Mouse (Mus musculus) kidney, postnatal 25 days (tissue): Measurements from ENCODE around the gene Bicdl1.
A peak's percentile ranks its signal among the peaks of the same experiment; 100 is the strongest.

ENCODE experiments used
- DNase-seq, 2 experiments: peaks; one replicate each; pipeline ENCODE4 v3.0.0; 2021; ENCODE audit warnings: mixed read lengths in 2 of 2

The Bicdl1 gene

DNA sequence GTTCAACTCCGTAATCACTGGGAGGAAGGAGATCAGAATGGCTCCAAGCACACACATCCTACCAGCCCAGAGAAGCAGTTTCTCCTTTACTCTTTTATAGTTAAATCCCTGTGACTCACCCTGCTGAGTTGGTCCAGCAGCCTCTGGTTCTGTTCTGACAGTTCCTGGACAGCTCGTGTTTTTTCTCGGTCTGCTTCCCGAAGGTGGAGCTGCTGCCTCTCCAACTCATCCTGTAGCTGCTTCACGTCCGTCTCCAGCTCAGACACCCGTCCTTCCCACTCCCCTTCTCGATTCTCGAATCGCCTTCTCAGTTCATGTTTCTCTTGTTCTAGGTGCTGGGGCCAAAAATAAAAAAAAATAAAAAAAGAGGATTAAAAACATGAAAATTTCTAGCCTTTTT is 7.0 kb downstream of the Bicdl1 start:
- DNase-seq = no peak

DNA sequence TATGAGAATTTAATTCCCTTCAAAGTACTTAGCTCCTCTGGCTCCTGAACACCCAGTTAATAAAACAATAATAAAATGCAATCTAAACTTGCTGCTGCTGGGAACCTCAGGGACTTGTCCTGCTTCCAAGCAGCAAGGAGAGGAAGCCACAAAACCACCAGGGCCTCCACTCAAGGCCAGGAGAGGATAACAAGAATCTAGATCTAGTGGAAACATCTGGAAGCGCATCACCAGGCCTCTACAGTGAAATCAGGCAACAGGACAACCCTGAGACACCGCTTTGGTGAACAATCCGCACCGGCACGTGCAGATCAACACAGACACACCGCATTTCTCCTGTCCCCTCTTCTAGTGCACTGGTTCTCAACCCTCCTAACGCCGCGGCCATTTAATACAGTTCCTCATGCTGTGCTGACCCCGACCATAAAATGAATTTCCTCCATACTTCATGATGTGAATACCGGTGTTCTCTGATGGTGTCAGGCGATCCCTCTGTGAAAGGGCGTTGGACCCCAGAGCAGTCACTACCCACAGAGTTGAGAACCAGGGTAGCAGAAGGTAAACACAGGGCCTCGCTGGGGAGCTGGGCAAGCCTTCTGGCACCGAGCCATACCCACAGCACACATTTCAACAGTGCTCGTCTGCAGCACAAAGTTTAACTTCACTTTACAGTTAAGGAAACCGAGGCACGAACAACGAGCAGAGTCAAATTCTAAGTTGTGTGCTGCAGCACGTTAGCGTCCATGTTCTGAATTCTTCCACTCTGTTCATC is 9.0 kb downstream of the Bicdl1 start:
- peak; percentile 54 to 58 for DNase-seq

DNA sequence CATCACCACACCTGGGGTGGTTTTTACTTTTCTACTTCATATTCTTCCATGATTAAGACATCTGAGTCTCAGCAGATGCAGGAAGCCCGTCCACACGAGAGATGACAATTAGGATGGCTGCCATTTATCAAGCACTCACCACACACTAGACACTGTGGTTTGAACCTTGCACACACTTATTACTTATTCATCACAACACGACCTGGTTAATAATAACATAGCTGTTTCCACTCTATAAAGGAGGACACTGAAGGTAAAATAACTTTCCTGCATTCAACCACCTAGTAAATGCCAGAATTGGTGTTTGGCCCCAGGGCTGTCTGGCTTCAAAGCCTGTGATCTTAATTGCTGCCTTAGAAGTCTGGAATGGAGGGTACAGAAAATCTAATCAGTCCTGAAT is 10.7 kb downstream of the Bicdl1 start:
- no peak for DNase-seq

DNA sequence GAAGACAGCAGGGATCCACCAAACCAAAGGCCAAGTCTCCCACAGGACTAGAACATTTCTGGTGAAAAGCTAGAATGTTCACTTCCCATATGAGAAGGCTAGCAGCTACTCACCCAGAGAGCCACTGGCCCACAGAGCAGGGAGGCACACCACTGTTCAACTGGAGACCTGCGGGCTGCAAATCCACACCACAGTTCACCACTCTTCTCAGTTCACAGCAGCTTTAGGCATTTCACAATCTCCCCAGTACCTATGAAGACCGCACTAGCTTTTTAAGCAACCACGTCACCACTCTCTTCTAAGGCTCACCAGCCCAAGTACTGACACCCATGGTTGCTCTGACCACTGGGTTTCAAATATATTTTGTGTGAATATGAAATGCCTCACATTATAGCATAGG is 13.7 kb downstream of the Bicdl1 start:
- DNase-seq = no peak

DNA sequence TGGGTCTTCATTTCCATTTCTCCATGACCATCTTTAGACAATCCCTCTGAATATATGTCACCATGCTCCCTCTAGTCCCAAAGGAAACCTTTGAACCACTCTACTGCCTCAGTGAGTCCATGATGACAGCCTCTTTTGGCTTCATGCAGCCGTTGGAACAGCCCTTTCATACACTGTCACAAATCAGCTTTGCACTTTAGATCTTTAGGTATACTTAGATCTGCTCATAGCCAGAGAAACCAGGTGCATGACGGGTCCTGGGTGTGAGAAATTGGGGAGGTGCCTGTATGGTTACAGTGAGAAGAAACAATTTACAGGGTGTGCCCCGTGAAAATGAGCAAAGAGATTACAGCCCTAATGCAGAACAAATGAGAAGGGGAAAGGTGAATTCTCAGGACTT is 14.3 kb downstream of the Bicdl1 start:
- DNase-seq = no peak

DNA sequence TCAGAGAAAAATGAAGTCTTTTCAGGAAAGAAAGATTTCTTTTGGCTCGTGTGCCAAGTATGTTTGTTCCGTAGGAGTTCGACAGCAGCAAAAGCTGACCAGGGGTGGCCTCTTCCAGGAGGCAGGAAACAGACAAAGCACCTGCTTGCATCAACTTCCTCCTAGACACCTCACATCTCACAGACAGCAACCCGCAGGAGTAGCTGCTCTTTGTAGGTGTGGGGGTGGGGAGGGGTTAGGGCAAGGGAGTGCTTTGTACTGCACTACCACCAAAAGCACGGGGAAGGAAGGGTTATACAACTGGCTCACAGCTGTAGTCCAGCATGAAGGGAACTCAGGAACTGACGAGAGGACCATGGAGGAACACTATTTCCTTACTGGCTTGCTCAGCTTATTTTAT is 15.0 kb downstream of the Bicdl1 start:
- no peak for DNase-seq

DNA sequence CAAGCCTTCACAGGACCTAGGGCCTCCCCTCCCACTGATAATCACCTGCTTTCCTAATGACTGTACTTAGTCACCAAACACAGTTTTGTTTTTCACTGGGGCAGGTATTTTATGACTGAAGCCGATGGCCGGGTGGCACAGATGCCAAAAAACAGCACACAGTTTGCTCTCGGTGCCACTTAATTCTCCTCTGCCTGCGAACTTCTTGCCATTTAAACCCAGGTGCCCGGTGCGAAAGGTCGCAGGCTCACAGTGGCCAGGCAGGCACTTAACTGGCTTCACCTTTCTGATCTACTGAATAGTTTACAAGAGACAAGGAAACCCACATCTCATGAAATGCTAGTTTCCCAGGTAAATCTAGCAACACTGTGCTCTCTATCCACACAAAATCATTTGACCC is 16.7 kb downstream of the Bicdl1 start:
- DNase-seq = peak in 1 of 2 experiments; percentile 58

DNA sequence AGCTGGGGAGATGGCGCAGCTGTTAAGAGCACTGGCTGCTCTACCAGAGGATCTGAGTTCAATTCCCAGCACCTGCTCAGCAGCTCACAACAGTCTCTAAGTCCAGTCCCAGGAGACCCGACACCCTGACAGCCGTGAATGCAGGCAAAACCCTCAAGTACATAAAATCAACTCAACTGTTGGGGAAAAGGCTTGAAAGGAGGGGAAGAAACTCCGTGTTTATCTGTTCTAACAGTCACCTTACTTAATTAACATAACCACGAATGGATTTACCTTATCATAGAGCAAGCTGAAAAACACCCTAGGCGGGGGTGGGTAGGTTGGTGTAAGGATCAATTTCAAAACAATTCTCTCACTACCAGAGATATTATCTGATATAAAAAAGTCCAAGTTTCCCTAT is 18.9 kb downstream of the Bicdl1 start:
- DNase-seq = no peak

DNA sequence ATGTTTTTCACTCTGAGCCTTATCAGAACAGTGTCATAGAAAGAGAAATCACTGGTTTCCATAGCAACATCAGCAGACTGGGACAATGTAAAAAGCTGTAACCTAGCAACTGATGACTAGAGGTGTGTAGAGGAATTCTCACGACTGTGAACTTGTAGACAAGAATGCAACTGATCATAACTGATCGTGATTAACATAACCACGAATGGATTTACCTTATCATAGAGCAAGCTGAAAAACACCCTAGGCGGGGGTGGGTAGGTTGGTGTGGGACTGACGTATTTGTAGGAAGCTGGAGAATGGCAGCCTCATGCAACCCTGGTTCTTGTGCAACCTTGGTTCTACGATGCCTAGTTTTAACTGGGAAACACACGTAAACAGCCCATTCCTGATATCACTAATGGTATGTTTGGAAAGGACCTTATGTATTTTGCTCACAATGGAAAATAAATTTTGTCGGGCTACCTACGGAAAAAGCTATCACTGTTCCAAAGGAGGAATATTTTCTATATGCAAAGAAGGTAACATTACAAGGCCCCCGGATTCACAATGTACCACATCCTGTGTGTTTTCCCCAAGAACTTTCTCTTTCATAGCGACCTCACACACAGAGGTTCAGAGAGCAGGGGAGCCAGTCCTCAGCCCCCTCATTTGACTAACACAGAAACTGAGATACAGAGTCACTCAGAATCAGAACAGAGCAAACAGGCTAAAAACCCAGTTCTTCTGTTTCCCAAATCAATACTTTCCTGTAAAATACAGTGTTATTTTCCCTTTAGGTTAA is 19.6 kb downstream of the Bicdl1 start:
- no peak for DNase-seq

DNA sequence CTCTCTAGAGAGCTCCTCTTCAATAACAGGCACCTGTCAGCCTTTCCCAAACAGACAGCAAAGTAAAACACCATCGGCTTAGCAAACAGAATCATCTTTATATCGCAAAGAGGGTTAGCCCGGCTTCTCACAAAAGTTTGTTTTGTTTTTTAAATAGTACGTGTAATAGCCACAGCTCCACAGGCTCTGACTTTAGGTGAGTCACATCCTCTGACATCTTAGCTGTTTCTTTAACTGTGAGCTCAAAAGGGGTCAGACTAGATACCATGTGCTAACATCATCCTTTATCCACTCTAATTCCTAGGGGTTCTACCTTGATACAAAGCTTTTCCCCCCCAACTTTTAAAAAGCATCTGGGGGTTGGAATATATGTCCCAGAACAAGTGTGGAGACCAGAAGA is 21.2 kb downstream of the Bicdl1 start:
- no peak for DNase-seq

DNA sequence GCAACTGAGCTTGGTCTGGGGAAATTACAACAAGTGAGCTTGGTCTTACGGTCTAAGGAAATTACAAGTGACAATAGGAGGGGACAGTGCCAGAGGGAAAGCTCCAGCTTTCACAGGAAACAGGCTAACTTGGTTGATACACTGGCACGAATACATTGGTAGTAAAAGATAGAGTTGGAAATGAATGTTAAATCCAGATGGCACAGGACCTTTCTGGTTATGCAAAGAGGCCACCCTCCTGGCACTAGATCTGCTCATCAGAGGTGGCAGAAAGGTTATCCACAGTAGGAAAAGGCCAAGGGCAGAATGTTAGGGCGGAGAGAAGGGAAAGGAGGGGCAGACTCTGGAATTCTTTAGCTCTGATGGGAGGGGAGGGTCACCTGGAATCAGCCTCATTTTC is 22.5 kb downstream of the Bicdl1 start:
- no peak for DNase-seq

DNA sequence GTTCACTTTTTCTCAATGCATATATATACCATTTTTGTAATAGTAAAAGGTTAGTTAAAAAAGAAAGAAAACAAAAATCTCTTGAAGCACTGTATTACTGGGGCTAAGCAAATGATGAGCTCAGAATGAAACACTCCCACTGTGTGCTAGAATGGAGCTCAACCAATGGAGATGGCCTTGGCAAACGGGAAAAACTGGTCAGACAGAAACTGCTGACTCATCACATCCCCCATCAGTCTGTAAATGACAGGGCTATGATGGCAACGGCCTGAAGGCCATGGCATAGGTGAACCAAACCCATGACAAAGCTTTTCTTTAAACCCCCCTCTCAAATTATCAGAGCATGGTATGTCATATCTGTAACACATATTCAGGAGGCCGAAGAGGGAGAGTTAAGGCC is 29.4 kb downstream of the Bicdl1 start:
- no peak for DNase-seq

DNA sequence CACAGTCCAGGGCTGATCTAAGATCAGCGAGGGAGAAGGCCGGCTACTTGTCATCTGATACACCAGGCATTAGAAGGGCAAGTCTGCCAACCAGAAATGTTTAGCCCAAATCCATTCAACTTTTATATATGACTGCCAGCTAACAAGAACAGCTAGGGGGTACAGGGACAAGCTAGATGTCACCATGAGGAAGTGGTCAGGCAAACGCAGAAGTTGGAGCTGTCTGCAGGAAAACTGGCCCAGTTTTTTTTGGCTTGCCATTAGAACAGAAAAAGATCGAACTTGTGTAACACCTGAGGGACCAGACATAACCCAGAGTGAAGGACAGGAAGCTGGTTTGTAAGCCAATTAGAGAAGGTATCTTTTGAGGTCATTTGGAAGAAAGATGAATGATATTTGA is 30.2 kb downstream of the Bicdl1 start:
- no peak for DNase-seq

DNA sequence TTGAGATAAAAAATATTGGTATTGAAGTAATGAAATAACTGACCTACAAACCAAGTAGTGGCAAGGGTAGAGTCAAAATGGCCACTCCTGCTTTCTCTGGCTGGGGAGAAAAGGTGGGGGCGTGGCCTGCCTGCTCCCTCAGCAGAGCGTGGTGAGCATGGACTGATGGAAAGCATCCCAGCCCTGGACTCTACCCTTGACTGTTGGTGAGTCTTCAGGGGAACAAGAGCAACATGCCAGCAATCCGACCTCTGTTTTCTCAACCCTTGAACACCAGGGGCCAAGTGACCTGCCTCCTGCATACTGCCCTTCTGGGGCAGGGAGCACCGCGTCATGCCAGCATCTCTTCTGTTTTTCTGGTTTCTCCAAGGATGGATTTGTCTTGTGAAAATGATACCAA is 34.6 kb downstream of the Bicdl1 start:
- peak; percentile 44 to 76 for DNase-seq

DNA sequence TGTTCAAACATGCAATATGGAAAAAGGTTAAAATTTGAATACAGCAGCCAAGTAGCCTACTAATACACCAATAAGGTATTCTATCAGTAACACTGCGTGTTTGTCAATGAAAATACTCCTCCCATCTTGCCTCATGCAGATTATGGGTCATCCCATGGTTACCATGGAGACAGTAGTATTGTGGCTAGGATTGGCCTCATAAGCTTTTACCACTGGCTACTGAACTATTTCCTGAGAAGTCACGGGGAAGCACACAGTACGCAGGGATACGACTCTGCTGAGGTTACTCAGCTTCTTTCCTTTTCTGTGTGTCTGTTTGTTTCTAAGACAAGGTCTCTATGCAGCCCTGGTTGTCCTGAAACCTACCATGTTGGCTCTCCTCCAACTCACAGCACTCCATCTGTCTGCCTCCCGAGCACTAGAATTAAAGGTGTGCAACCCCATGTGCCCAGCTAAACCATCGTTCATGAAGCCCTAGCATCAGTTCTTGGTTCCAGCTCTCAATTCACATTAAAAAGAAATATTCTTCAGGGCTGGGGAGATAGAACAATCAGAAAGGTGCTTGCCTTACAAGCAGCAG is 36.1 kb downstream of the Bicdl1 start:
- no peak for DNase-seq

DNA sequence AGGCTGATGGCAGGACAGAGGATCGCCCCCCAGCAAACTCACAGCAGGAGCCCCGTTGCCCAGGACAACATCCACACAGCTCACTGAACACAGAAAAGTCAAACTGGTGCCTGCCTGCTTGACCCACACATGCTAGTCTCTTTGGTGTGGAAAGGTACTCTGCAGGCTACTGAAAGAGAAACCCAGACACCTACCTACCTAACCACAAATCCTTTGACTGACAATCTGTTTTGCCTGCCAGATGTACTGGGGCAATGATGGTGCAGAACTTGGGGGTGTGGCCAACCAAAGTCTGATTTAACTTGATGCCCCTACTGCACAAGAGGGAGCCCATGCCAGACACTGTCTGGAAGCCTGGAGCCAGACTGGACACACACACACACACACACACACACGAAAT is 38.1 kb downstream of the Bicdl1 start:
- DNase-seq = no peak

DNA sequence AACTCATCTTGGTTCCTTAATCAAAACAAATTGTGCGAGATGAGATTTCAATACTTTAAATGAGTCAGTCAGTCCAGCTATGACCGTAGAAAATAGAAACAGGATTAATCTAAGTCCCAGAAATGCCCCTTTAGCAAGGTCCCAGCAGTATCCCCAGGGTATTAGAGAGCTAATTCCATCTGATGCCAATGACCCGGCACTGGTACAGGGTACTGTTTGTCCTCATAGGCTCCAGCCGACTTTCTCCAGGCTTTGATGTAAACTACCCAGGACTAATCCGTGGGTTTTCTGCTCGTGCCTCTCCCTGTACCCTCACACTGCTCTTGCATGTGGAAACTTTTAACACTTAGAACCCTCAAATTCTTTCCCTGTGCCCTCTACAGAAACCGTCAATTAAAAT is 44.7 kb downstream of the Bicdl1 start:
- DNase-seq = peak in 1 of 2 experiments; percentile 59

DNA sequence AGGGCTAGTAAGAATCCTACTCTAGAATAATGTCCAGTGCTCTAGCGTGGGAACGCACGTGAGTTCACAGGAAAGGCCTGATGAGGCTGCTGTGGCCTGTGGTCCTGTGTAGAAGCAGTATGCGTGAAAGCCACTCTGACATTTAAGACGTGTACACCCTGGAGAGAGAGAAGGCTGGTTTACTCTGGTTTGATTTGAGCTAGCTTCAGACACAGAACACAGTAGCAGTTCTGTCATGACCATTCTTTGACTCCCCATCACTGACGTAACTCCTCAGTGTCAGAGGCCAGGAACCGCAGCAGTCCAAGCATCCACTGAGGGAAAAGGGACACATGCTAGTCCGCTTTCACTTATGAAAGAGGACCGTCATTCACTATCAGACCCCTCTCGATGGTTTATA is 46.3 kb downstream of the Bicdl1 start:
- no peak for DNase-seq

DNA sequence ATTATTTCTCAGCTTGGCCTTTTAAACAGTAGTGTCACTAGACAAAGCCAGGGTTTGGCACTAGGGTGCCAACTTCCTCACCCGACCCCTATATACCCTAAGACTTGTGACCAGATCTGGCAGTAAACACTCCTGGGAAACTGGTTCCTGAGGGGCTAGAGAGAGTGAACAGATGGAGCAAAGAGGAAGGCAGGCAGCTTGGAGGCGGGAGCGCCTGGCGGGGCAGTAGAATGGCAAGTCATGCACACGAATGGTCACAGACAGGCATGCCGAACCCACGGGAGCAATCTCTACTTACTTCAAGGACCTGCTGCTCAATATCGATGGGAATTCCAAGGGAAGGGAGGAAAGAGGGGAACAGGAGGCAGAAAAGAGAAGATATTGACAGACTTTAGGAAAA is 59.6 kb downstream of the Bicdl1 start:
- DNase-seq = no peak

DNA sequence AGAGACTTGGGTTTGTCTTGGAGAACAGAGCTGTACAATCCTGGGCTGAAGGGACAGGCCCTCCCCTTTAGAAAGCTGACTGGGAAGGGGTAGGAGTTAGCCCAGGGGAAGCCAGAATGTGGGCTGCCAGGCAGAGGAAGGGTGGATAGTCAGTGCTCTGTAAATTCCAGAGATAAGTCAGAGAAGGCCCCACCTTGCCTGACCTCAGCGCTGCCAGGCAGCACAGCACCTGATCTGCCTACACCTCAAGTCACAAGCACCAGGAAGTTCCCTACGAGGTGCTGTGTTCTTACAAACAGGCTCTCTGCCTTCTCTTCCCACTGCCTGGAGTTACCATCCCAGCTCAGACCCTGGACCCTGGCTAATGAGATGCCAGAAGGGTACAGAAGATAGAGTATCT is 61.0 kb downstream of the Bicdl1 start:
- no peak for DNase-seq

DNA sequence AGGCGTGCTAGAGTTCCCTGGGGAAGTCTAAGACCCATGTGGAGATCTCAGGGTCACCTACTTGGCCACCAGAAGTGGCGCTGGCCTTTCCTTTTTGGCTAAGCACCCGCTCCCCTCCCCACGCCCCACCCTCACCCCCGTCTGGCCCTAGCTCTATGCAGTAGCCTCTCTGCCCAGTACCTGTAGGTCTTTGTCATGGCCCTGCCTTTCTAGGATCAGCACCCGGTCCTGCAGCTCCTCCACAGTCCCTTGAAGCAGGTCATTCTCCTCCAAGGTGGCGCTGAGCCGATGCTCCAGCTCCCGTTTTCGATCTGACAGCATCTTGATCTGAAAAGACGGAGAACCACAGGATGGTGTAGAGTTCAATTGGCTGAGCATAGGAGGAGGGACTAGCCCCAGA is 61.4 kb downstream of the Bicdl1 start:
- no peak for DNase-seq

DNA sequence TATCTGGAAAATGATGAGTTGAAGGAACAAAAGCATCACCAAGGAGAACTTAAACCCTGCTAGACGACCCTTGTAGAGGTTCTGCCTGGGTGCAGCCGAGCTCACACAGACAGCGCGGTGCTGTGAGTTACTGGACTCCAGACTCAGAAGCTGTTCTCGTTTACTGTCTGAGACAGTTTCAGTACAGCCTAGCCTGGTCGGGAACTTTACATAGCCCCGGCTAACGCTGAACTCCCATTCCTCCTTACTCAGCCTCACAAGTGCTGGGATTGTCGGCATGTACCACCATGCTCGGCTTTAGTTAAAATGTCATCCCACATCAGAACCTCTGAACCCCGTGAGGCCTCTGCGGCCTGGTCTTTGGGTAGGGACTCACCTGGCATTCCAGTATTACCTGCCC is 62.4 kb downstream of the Bicdl1 start:
- no peak for DNase-seq

DNA sequence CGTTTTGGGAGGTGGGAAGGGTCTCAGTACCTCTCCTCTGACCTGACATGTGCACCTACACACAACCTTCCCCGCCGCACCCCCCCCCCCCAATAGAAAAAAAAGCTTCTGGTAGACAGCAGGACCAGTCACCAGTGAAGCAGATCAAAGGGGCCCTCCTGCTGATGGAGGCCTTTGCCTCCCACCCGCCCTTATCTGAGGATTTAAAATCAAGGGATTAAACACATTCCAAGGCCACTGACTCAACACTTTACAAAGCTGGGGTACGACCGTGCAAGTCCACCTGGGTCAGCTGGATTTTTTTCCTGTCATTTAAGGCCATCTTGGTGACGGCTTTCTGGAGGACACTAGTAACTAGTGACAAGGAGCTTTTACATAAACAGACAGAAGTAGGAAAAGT is 63.5 kb downstream of the Bicdl1 start:
- DNase-seq = no peak

DNA sequence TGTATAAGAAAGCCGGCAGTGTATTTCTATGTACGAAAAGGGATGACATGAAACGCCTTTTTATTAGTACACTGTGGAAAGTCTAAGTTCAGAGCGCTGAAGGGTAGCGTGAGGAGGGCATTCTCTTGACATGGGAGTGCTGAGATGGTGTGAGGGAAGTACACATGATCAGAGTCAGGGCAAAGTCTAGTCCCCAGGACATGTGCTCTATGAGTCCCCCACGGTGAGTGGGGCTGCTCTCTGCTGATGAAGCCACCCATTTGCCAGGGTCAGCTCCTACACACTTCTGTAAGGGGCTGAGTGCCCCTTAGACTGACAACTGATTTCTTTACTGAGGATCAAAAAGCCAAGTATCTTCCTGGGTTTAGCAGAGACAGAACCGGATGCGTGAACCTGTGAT is 64.2 kb downstream of the Bicdl1 start:
- DNase-seq = peak; percentile 52 to 76
